Mouse (Mus musculus) cerebellum, adult 2 months (tissue): ENCODE measurements around the gene Cyp2d22.

Experiments used
- CTCF ChIP-seq: fragments of 200-500 bp; IDR thresholded peaks from 2 replicates; pipeline ENCODE4 v1.5.1; 2011; ENCODE audit warnings: low read depth, mild to moderate bottlenecking, control low read depth, low read length, moderate library complexity, borderline replicate concordance; ENCODE audit not compliant: insufficient read depth
- POLR2A ChIP-seq: fragments of 200-500 bp; IDR thresholded peaks from 2 replicates; pipeline ENCODE4 v1.6.1; 2011; ENCODE audit warnings: low read length, control low read depth, borderline replicate concordance; ENCODE audit not compliant: insufficient read depth

- TF ChIP-seq POLR2A, result no peak
- TF ChIP-seq CTCF, result no peak
Observed at GRCm38 (mm10) chr15:82379511-82379870, 569 bp downstream of the Cyp2d22 start.
